Mouse (Mus musculus) Patski (cell line): ENCODE measurements at regions not wholly inside any gene's neighbourhood (a gene's known extent, or its start where the extent isn't known, plus 50 kb on each side); places are given as distances from the start of the nearest gene placed in this dataset.

ENCODE experiments used
- ATAC-seq: fragments of 100-300 bp; one replicate; pipeline ENCODE4 v1.8.0; 2021
- CTCF ChIA-PET: fragments of 350-600 bp; sonication (Branson Sonifier 250); formaldehyde crosslinking; loops from one replicate; lab custom pipeline; 2022; ENCODE audit warnings: inconsistent platforms; lab: Charles Lee
- POLR2A ChIA-PET: fragments of 350-600 bp; sonication (Branson Sonifier 250); formaldehyde crosslinking; loops from one replicate; lab custom pipeline; 2022; ENCODE audit warnings: antibody characterized with exemption, inconsistent platforms; lab: Charles Lee
- DNase-seq: peaks from one replicate; pipeline ENCODE4 v3.0.0-alpha.2; 2011; ENCODE audit warnings: low read depth, low spot score
- H3K27me3 ChIP-seq: fragments of 371-371 bp; one replicate; pipeline ENCODE4 v1.5.1; 2021
- CTCF ChIP-seq: fragments of 100-300 bp; IDR thresholded peaks from one replicate; pipeline ENCODE4 v1.5.1; 2021
- in situ Hi-C: fragments of 300-500 bp; cut with MboI; formaldehyde crosslinking; loops from 3 replicates; pipeline ENCODE4 v1.11.1; 2018; ENCODE audit warnings: low pct_unique_long_range_greater_than_20kb, mixed read lengths

DNA sequence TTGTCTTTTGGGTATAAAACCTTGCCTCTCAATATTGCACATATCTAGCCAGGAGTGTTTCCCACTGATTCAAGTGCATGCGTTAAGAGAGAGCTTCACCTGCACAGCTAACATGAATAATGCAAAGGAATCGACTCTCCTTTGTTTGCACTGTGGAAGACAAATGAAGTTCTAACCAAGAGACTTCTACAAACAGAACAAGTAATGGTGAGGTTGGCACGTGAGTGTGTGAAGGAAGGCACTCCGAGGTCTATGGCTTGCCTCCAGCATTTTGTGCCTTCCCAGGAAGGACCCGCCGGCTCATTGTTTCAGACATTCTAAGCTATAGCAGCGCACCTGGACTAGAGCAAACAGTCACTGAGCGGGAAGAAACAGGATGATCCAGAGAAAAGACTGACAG, 238.5 kb upstream of the Gm5148 start:
- POLR2A ChIA-PET = interaction anchor here (0.7 to 2.5 kb wide), 6 partner anchors 26 to 884 kb away, joined by 3 to 10 read pairs (median 5); no protein-coding TSS in a partner anchor
- CTCF ChIA-PET = interaction anchor here (0.8 to 3.2 kb wide), 11 partner anchors 10 to 328 kb away, joined by 3 to 18 read pairs (median 4); no protein-coding TSS in a partner anchor
- TF ChIP-seq CTCF = no peak
- no peak for DNase-seq
- in situ Hi-C loops = loop anchor here (10.0 kb wide), 2 partner anchors 172 to 488 kb away; no protein-coding TSS in a partner anchor
- no peaks in the 10 kb centered on the region for H3K27me3 ChIP-seq
- no peak for ATAC-seq

DNA sequence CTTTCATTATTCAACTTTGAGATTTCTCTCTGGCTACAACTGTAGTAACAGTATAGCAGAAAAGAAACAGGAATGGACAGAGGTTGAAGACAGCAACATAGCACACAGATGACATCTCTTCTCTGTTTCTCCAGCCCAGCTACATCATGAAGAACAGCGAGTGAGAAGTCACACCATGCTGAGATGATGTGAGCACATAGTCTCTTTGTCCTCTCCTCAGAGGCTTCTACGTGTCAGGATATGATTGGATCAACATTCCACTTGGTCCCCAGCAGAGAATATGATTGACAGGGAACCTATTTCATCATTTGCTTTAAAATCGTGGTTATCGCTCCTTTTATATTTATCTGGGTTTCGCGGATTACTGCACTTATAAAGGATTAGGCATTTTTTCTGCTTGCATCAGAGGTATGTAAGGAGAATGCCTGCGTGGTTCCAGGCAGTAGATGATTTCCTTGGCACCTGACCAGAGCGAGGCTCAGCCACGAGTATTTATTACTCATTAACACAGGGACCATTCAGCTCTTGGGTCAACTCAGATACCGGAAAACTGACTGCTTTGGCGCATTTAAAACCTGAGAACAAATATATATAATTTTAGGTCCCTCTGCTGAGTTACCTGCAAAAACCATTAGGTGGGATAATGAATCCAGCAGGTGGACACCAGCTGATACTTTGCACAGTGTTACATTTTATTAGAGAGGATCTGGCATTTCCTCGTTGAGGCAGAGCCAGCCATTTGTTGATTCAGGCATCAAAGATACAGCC, 237.9 kb upstream of the Gm5148 start:
- peak; percentile 88 for ATAC-seq
- DNase-seq = peak; percentile 100
- POLR2A ChIA-PET = interaction anchor here (0.5 to 2.5 kb wide), 8 partner anchors 11 to 885 kb away, joined by 3 to 10 read pairs (median 4); no protein-coding TSS in a partner anchor

DNA sequence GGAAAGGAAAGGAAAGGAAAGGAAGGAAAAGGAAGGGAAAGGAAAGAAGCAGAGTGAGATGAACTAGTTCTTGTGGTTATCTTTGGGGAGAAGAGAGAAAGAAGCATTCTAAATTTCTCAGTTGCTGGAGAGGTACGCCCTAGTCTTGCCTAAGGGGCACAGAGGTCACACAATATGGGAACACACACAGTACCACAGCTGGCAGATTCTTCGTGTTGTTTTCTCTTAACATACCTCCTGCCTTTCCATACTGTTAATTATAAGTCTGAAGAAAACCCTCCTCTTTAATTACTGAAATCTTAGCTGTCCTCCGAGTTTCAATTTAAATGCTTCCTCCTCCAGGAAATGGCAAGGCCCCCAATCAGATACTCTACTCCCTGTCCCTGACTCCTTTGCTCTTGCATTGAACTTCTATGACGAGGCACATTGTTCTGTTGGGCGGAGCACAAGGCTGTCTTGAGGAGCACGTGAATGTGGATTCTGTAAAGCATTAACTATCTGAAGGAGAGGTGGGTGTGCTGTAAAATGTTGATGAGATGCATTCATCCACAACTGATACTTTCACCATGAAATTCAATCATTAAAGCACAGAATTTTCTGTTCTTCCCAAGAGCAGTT, 234.2 kb upstream of the Gm5148 start:
- DNase-seq (no peak), ATAC-seq (no peak)
- POLR2A ChIA-PET = interaction anchor here (0.8 kb wide), 1 partner anchor 21 kb away, joined by 4 read pairs; no protein-coding TSS in a partner anchor
- TF ChIP-seq CTCF = no peak
- CTCF ChIA-PET = no interaction called here
- no peaks in the 10 kb centered on the region for H3K27me3 ChIP-seq
- in situ Hi-C loops = no loop called here

More for the DNA sequence above, 237.9 kb upstream of the Gm5148 start:
- TF ChIP-seq CTCF = no peak
- CTCF ChIA-PET = interaction anchor here (0.8 to 3.2 kb wide), 13 partner anchors 10 to 494 kb away, joined by 3 to 18 read pairs (median 4); no protein-coding TSS in a partner anchor
- in situ Hi-C loops = loop anchor here (10.0 kb wide), 2 partner anchors 173 to 487 kb away; no protein-coding TSS in a partner anchor
- no peaks in the 10 kb centered on the region for H3K27me3 ChIP-seq

DNA sequence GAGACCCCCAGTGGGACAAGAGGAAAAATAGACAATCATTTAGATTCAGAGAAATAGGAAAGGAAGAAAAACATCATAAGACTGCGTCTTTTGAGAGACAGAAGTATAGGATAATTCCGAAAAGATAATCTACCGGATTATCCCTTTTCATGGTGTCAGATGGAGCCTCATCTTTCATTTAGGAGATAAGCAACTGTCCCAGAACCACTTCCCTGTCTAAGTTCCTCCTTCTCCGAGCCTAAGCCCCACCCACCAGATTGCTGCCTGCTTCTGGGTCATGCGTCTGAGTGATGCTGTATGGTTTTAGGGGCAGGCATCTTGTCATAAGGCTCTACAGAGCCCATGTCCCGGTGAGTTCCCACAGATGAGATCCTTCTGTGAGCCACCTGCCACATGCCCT, 232.3 kb upstream of the Gm5148 start:
- no peak for TF ChIP-seq CTCF
- DNase-seq = no peak
- ChIA-PET CTCF (interaction anchor here (1.3 kb wide), 1 partner anchor 21 kb away, joined by 3 read pairs; no protein-coding TSS in a partner anchor), POLR2A (interaction anchor here (1.3 kb wide), 1 partner anchor 315 kb away, joined by 3 read pairs; no protein-coding TSS in a partner anchor)
- no peak for ATAC-seq
- in situ Hi-C loops = no loop called here
- H3K27me3 ChIP-seq = no peaks in the 10 kb centered on the region

DNA sequence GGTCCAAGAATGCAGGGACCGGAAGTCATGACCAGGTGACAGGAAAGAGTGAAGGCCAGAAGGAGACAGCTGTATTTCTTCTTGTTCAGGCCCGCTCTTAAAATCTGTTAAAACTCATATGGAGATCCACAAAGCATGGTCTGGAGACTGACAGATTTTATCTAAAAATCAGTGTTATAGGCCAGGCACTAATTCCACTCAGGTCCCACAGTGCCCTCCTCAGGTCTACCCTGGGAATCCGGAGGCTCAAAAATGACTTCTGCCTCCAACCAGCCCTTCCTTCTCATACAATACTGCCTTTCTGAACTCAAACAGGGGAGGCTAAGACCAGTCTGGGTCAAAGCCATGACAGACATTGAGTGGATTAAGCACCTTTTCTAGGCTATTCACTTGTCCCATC, 228.6 kb upstream of the Gm5148 start:
- ChIA-PET CTCF (interaction anchor here (0.9 to 4.0 kb wide), 8 partner anchors 9 to 485 kb away, joined by 3 to 20 read pairs (median 4); no protein-coding TSS in a partner anchor), POLR2A (interaction anchor here (1.4 kb wide), 1 partner anchor 312 kb away, joined by 3 read pairs; no protein-coding TSS in a partner anchor)

DNA sequence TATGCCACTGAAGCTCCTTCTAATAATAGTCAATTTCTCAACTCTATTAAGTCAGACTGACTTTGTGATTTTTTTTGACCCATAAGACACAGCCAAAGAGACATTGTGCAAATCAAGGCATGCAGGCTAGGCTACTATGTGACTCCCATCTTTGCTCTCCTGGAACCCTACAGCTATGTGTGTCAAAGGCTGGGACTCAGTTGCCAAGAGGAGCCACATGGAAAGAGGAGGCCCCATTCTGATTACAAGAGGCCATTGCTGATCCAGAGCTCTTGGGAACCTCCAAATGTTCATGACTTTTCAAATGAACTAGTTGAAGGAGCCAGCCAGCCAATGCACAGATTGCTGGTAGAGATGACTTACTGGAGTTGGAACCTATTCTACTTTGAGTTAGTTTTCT, 228.0 kb upstream of the Gm5148 start:
- ChIA-PET POLR2A (interaction anchor here (1.1 to 1.4 kb wide), 2 partner anchors 309 to 311 kb away, joined by 3 to 5 read pairs; no protein-coding TSS in a partner anchor), CTCF (interaction anchor here (0.6 to 4.0 kb wide), 12 partner anchors 10 to 485 kb away, joined by 3 to 20 read pairs (median 4); no protein-coding TSS in a partner anchor)
- no peaks in the 10 kb centered on the region for H3K27me3 ChIP-seq
- no peak for TF ChIP-seq CTCF
- no peak for DNase-seq
- in situ Hi-C loops = no loop called here
- no peak for ATAC-seq

More for the DNA sequence above, 228.6 kb upstream of the Gm5148 start:
- ATAC-seq (no peak), DNase-seq (no peak)
- in situ Hi-C loops = no loop called here
- TF ChIP-seq CTCF = peak; percentile 77
- no peaks in the 10 kb centered on the region for H3K27me3 ChIP-seq

DNA sequence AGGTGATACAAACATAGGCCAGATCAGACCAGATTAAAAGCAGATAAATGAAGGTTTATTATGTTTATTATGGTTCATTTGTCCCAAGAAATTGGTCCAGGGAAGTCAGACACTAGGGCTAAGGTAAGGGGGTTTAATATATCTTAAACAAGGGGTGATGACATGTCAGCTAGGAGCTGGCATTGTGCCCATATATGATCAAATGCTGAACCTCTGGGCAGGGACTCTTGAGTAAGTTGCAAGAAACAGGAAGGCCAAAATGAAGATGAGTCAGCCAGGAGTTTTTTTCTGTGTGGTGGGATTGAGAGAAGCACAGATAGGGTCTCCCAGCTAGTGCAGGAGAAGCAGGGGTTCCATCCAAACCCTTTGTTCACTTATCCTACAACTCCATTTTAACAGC, 219.4 kb upstream of the Gm5148 start:
- no peak for DNase-seq
- ATAC-seq = no peak
- no peak for TF ChIP-seq CTCF
- in situ Hi-C loops = loop anchor here (25.0 kb wide), 1 partner anchor 306 kb away; the partner anchor contains the start of gene Spry1
- ChIA-PET POLR2A (no interaction called here), CTCF (interaction anchor here (0.8 to 3.7 kb wide), 3 partner anchors 9 to 475 kb away, joined by 3 to 20 read pairs (median 4); no protein-coding TSS in a partner anchor)
- no peaks in the 10 kb centered on the region for H3K27me3 ChIP-seq

DNA sequence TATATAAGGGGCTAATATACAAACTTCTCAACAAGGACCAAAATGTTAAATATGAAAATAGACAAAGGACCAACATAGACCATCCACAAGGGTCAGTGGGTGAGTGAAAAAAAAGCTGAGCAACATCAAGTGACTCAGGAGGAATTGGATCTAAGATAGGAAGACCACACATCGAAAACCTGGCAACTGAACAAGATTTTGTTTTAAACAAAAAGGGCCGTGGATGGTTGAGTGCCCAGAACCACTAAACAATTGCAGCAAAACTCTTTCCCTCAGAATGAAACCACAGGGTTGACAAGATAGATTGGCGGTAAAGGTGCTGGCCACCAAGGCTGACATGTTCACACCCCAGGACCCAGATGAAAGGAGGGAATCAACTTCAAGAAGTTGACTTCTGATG, 215.7 kb upstream of the Gm5148 start:
- ChIA-PET POLR2A (interaction anchor here (0.8 kb wide), 1 partner anchor 24 kb away, joined by 4 read pairs; no protein-coding TSS in a partner anchor), CTCF (no interaction called here)
- DNase-seq = peak; percentile 57
- ATAC-seq = no peak
- TF ChIP-seq CTCF = no peak
- H3K27me3 ChIP-seq = no peaks in the 10 kb centered on the region
- in situ Hi-C loops = loop anchor here (25.0 kb wide), 1 partner anchor 303 kb away; the partner anchor contains the start of gene Spry1

DNA sequence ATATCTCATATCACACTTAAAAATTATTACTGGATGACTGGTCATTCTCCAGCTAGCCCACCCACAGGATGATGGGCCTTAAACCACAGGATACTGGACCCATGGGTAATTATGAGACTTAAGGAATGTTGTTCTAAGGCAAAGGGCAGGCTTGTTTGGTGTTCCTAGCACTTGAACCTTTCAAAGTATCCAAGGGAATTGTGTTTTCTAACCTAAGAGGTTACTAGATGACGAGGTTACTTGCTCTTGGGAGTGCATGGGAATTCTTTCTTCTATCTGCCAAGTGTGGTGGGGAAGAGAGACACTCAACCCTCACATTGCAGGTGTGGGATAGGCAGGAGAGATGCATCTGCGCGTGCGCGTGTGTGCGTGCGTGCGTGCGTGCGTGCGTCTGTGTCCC, 214.6 kb upstream of the Gm5148 start:
- CTCF ChIA-PET = interaction anchor here (1.0 to 2.0 kb wide), 5 partner anchors 13 to 219 kb away, joined by 3 to 5 read pairs (median 4); no protein-coding TSS in a partner anchor
- no peaks in the 10 kb centered on the region for H3K27me3 ChIP-seq
- TF ChIP-seq CTCF = no peak
- ATAC-seq (no peak), DNase-seq (no peak)
- in situ Hi-C loops = loop anchor here (10.0 to 25.0 kb wide), 2 partner anchors 94 to 302 kb away; partner anchors contain the start of gene Spry1
- POLR2A ChIA-PET = interaction anchor here (0.8 to 4.6 kb wide), 3 partner anchors 25 to 298 kb away, joined by 4 to 27 read pairs (median 5); partner anchors contain the start of gene Spry1
